Mouse (Mus musculus) hindbrain, postnatal 0 days (tissue): ENCODE results near the gene B3gnt2. TPM values are rescaled to one million over a fixed set of nuclear protein-coding genes. Genes with fewer than 3 reads are reported as not detected.

Experiments used
- ATAC-seq: fragments of 200-750 bp; cut with Nextera tagmentation; 2 replicates; pipeline ENCODE4 v1.8.0; 2017; ENCODE audit warnings: mild to moderate bottlenecking, moderate TSS enrichment, moderate library complexity
- DNase-seq: peaks from one replicate; pipeline ENCODE4 v3.0.0-alpha.2; 2015; ENCODE audit warnings: low spot score
- H3K27ac ChIP-seq: fragments of 300-500 bp; sonication (generic); 2 replicates; pipeline ENCODE4 v1.5.1; 2014; ENCODE audit warnings: mild to moderate bottlenecking
- H3K27me3 ChIP-seq: fragments of 300-500 bp; sonication (generic); 2 replicates; pipeline ENCODE4 v1.6.1; 2014; ENCODE audit warnings: low read length, mixed read lengths; ENCODE audit not compliant: insufficient read depth
- H3K36me3 ChIP-seq: fragments of 300-500 bp; sonication (generic); 2 replicates; pipeline ENCODE4 v1.6.1; 2014; ENCODE audit warnings: low read length, mixed read lengths; ENCODE audit not compliant: insufficient read depth
- H3K4me1 ChIP-seq: fragments of 300-500 bp; sonication (generic); 2 replicates; pipeline ENCODE4 v1.6.1; 2014; ENCODE audit warnings: antibody characterized with exemption, low read length, mixed read lengths; ENCODE audit not compliant: insufficient read depth
- H3K4me2 ChIP-seq: fragments of 300-500 bp; sonication (generic); 2 replicates; pipeline ENCODE4 v1.6.1; 2014; ENCODE audit warnings: low read depth, mild to moderate bottlenecking, low read length, moderate library complexity, mixed read lengths
- H3K4me3 ChIP-seq: fragments of 300-500 bp; sonication (generic); 2 replicates; pipeline ENCODE4 v1.5.1; 2014; ENCODE audit warnings: low read length
- H3K9ac ChIP-seq: fragments of 300-500 bp; sonication (generic); replicated peaks from 2 replicates; pipeline ENCODE4 v1.6.1; 2014; ENCODE audit warnings: mild to moderate bottlenecking, low read length, moderate library complexity, mixed read lengths
- H3K9me3 ChIP-seq: fragments of 300-500 bp; sonication (generic); 2 replicates; pipeline ENCODE4 v1.6.1; 2016; ENCODE audit warnings: low read length, mixed read lengths
- CTCF ChIP-seq: IDR thresholded peaks from 2 replicates; pipeline ENCODE4 v1.5.1; 2016; ENCODE audit warnings: antibody characterized with exemption, control low read depth, low read depth
- WGBS: fragments of 180-500 bp; shearing (Covaris S2); extraction: QIAGEN DNeasy Blood & Tissue Kit; methylation state at CpG from one replicate; pipeline ENCODE4 v1.1.7; 2014; 5-methylcytosine and 5-hydroxymethylcytosine counted together
- polyA plus RNA-seq: library from polyadenylated mRNA; unstranded; fragments of >200 nt; fragmentation: Nextera tagmentation; extraction: Ambion mirVana; gene quantifications from 2 replicates; pipeline ENCODE4 v1.2.1, GENCODE M21; 2015
- total RNA-seq: library from RNA; depleted of rRNA; stranded (reverse); fragments of >200 nt; gene quantifications from 2 replicates; pipeline ENCODE4 v1.2.3, GENCODE M21; 2014

B3gnt2 gene
- total and polyA plus RNA-seq, 2 experiments from 2014 or later, result 2.9 to 9.2 TPM

GRCm38 (mm10) chr11:22793176-22793880, 67.4 kb downstream of the B3gnt2 start:
- no peaks in the 10 kb centered on the region for H3K27me3 ChIP-seq
- H3K9me3 ChIP-seq, result no peaks in the 10 kb centered on the region
- 86% methylated on average over 3 of the region's 3 CpGs for WGBS
- no peaks in the 10 kb centered on the region for H3K36me3 ChIP-seq
- no peak overlapping the region for H3K4me2 ChIP-seq
- H3K4me1 ChIP-seq, result no peaks in the 10 kb centered on the region
- H3K4me3 ChIP-seq, result no peak overlapping the region
- DNase-seq, result no peak
- no peak overlapping the region for H3K9ac ChIP-seq
- no peak overlapping the region for H3K27ac ChIP-seq
- TF ChIP-seq CTCF, result no peak
- no peak for ATAC-seq

- H3K9me3 ChIP-seq, result no peaks in the 10 kb centered on the region
- H3K4me2 ChIP-seq, result no peak overlapping the region
- H3K27me3 ChIP-seq, result no peaks in the 10 kb centered on the region
- H3K9ac ChIP-seq, result no peak overlapping the region
- no peaks in the 10 kb centered on the region for H3K4me1 ChIP-seq
- H3K4me3 ChIP-seq, result no peak overlapping the region
- 87% methylated on average over 1 of the region's 1 CpGs for WGBS
- no peaks in the 10 kb centered on the region for H3K36me3 ChIP-seq
- TF ChIP-seq CTCF, result no peak
- ATAC-seq (no peak), DNase-seq (no peak)
- no peak overlapping the region for H3K27ac ChIP-seq
Measured at GRCm38 (mm10) chr11:22792149-22792548, 68.6 kb downstream of the B3gnt2 start.

GRCm38 (mm10) chr11:22791726-22792125, 69.0 kb downstream of the B3gnt2 start:
- H3K27ac ChIP-seq, result no peak overlapping the region
- TF ChIP-seq CTCF, result no peak
- no peaks in the 10 kb centered on the region for H3K9me3 ChIP-seq
- no peaks in the 10 kb centered on the region for H3K36me3 ChIP-seq
- 79% methylated on average over 5 of the region's 5 CpGs for WGBS
- H3K4me3 ChIP-seq, result no peak overlapping the region
- no peaks in the 10 kb centered on the region for H3K27me3 ChIP-seq
- H3K4me2 ChIP-seq, result no peak overlapping the region
- DNase-seq, result no peak
- ATAC-seq, result no peak
- H3K9ac ChIP-seq, result no peak overlapping the region
- H3K4me1 ChIP-seq, result no peaks in the 10 kb centered on the region

GRCm38 (mm10) chr11:22787833-22788232, 72.9 kb downstream of the B3gnt2 start:
- Histone ChIP-seq H3K36me3 (no peaks in the 10 kb centered on the region), H3K9me3 (no peaks in the 10 kb centered on the region), H3K4me2 (no peak overlapping the region), H3K9ac (no peak overlapping the region), H3K4me3 (no peak overlapping the region), H3K27me3 (no peaks in the 10 kb centered on the region), H3K4me1 (no peaks in the 10 kb centered on the region), H3K27ac (no peak overlapping the region)
- ATAC-seq, result no peak
- DNase-seq, result no peak
- WGBS, result 86% methylated on average over 2 of the region's 2 CpGs
- no peak for TF ChIP-seq CTCF

- no peaks in the 10 kb centered on the region for H3K9me3 ChIP-seq
- no peak overlapping the region for H3K9ac ChIP-seq
- no peak for ATAC-seq
- H3K4me1 ChIP-seq, result no peaks in the 10 kb centered on the region
- no peak overlapping the region for H3K27ac ChIP-seq
- H3K36me3 ChIP-seq, result no peaks in the 10 kb centered on the region
- 89% methylated on average over 3 of the region's 3 CpGs for WGBS
- H3K27me3 ChIP-seq, result no peaks in the 10 kb centered on the region
- TF ChIP-seq CTCF, result no peak
- no peak overlapping the region for H3K4me3 ChIP-seq
- H3K4me2 ChIP-seq, result no peak overlapping the region
- DNase-seq, result no peak
Measured at GRCm38 (mm10) chr11:22784477-22784876, 76.3 kb downstream of the B3gnt2 start.

- Histone ChIP-seq H3K27me3 (no peaks in the 10 kb centered on the region), H3K36me3 (no peaks in the 10 kb centered on the region), H3K27ac (no peak overlapping the region), H3K9me3 (no peaks in the 10 kb centered on the region), H3K4me1 (no peaks in the 10 kb centered on the region), H3K4me3 (no peak overlapping the region), H3K4me2 (no peak overlapping the region), H3K9ac (no peak overlapping the region)
- ATAC-seq, result no peak
- TF ChIP-seq CTCF, result no peak
- WGBS, result 67% methylated on average over 13 of the region's 13 CpGs
- DNase-seq, result no peak
Measured at GRCm38 (mm10) chr11:22782705-22783124, 78.0 kb downstream of the B3gnt2 start.

- Histone ChIP-seq H3K4me3 (no peak overlapping the region), H3K27ac (no peak overlapping the region), H3K9me3 (no peaks in the 10 kb centered on the region), H3K27me3 (no peaks in the 10 kb centered on the region), H3K4me2 (no peak overlapping the region), H3K9ac (no peak overlapping the region), H3K4me1 (no peaks in the 10 kb centered on the region), H3K36me3 (no peaks in the 10 kb centered on the region)
- DNase-seq (no peak), ATAC-seq (no peak)
- TF ChIP-seq CTCF, result no peak
Measured at GRCm38 (mm10) chr11:22781190-22781589, 79.6 kb downstream of the B3gnt2 start.
